Mouse (Mus musculus) ovary, postnatal 14 days (tissue): ENCODE data around the gene Btbd35f11.
"Not testable (repeated sequence)": the region's sequence is repeated elsewhere in the genome, so short reads cannot be mapped to it uniquely, and the experiment has no call there.

Experiments
- DNase-seq: peaks from one replicate; pipeline ENCODE4 v3.0.0; 2022; ENCODE audit warnings: low spot score

The Btbd35f11 gene

GRCm38 (mm10) chrX:3443590-3443989 is at the start of gene Btbd35f11:
TSS of gene Btbd35f11 (minus strand) at chrX:3443690.
- DNase-seq: not testable (repeated sequence)

GRCm38 (mm10) chrX:3409946-3410345 is 33.5 kb downstream of the Btbd35f11 start:
- DNase-seq: not testable (repeated sequence)
